In the genomic region with DNA sequence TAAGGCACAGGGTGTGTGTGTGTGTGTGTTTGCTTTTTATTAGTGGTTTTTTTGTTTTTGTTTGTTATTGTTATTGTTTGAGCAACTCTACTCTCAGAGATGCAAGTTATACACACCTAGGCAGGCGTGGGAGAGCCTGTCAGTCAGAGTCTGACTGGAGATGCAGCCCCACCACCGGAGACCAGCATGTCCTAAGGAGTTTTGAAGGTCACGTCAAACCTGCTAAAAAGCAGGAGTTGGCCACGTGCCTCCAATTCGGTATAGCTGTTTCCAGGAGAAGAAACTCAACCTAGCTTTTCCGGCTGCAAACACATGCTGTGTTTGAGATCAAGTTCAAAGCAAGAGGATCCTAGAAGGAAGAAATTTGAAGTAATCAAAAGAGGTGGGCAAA, we compare ENCODE assay signal across 8 mouse cellular contexts. TPM values are rescaled to one million over a fixed set of nuclear protein-coding genes. Genes with fewer than 3 reads are reported as not detected.
DNase-seq lines count a peak whose midpoint lies in the region; ATAC-seq lines count a peak whose summit lies in the region.

No protein-coding gene starts in this region.

- peak overlapping the region; percentile 78; the same call in 1 of the 2 replicates for H3K9ac ChIP-seq in heart, embryonic 14.5 days (ENCODE audit: low read length)
- H3K9ac ChIP-seq in forebrain, embryonic 15.5 days (replicated peaks), result peak overlapping the region; percentile 80; the same call in 1 of the 2 replicates
- H3K9ac ChIP-seq in limb, embryonic 12.5 days (replicated peaks), result no peak overlapping the region

- WGBS in heart, embryonic 14.5 days, result 13% methylated on average over 6 of the region's 6 CpGs
- 6% methylated on average over 6 of the region's 6 CpGs for WGBS in forebrain, embryonic 15.5 days
- WGBS in limb, embryonic 12.5 days, result 6% methylated on average over 6 of the region's 6 CpGs

- no peaks in the 10 kb centered on the region for H3K9me3 ChIP-seq in heart, embryonic 14.5 days (ENCODE audit: control insufficient read depth, low read length)
- H3K9me3 ChIP-seq in forebrain, embryonic 15.5 days, result no peaks in the 10 kb centered on the region
- no peaks in the 10 kb centered on the region for H3K9me3 ChIP-seq in limb, embryonic 12.5 days

- no peaks in the 10 kb centered on the region for H3K36me3 ChIP-seq in heart, embryonic 14.5 days (ENCODE audit: control insufficient read depth, insufficient read depth, low read length)
- no peaks in the 10 kb centered on the region for H3K36me3 ChIP-seq in forebrain, embryonic 15.5 days
- H3K36me3 ChIP-seq in limb, embryonic 12.5 days, result no peaks in the 10 kb centered on the region

- H3K4me1 ChIP-seq in heart, embryonic 14.5 days (ENCODE audit: control insufficient read depth in 2 of 2, insufficient read depth in 2 of 2, low read length in 2 of 2), result peaks cover 11 to 12% of the 10 kb centered on the region in 2 experiments
- H3K4me1 ChIP-seq in forebrain, embryonic 15.5 days, result peaks cover 13% of the 10 kb centered on the region
- peaks cover 18% of the 10 kb centered on the region for H3K4me1 ChIP-seq in limb, embryonic 12.5 days (replicated peaks)

- no peak overlapping the region for H3K27ac ChIP-seq in heart, embryonic 14.5 days (replicated peaks in 1 of 2; ENCODE audit: control insufficient read depth in 1 of 2, insufficient read depth in 1 of 2, low read depth in 2 of 2, low read length in 2 of 2)
- no peak overlapping the region for H3K27ac ChIP-seq in forebrain, embryonic 15.5 days (replicated peaks)
- H3K27ac ChIP-seq in limb, embryonic 12.5 days, result no peak overlapping the region

- H3K4me3 ChIP-seq in heart, embryonic 14.5 days (ENCODE audit: control insufficient read depth in 1 of 2, insufficient read depth in 1 of 2, low read depth in 1 of 2, low read length in 2 of 2), result peak overlapping the region; percentile 78 to 81
- H3K4me3 ChIP-seq in forebrain, embryonic 15.5 days, result peak overlapping the region; percentile 86
- H3K4me3 ChIP-seq in limb, embryonic 12.5 days (replicated peaks), result peak overlapping the region; percentile 68

- H3K27me3 ChIP-seq in heart, embryonic 14.5 days (ENCODE audit: control insufficient read depth, insufficient read depth, low read length), result peaks cover 18% of the 10 kb centered on the region; the same call in 1 of the 2 replicates
- 0 out of 2 replicates have a peak, but pooled peaks cover 2% of the 10 kb centered on the region for H3K27me3 ChIP-seq in forebrain, embryonic 15.5 days
- peaks cover 44% of the 10 kb centered on the region for H3K27me3 ChIP-seq in limb, embryonic 12.5 days

- no peak for DNase-seq in heart, adult 9 months (ENCODE audit: low spot score in 2 of 2)
- DNase-seq in cerebellum, adult 11-12 months, result peak; percentile 54
- no peak for DNase-seq in spleen, adult 18-20 months
- no peak for DNase-seq in gastrocnemius, postnatal 4 days (ENCODE audit: low spot score in 2 of 2)
- DNase-seq in thymus, postnatal 4 days, result no peak

- no peak for ATAC-seq in heart, embryonic 14.5 days (ENCODE audit: insufficient number of reproducible peaks, insufficient read depth, low FRiP score, low read depth)
- ATAC-seq in forebrain, embryonic 15.5 days (replicated peaks), result no peak
- ATAC-seq in limb, embryonic 12.5 days (ENCODE audit: insufficient number of reproducible peaks, insufficient read depth, low FRiP score, low TSS enrichment, low read depth), result peak; percentile 23

- H3K4me2 ChIP-seq in heart, embryonic 14.5 days (ENCODE audit: low read length), result peak overlapping the region; percentile 97
- H3K4me2 ChIP-seq in forebrain, embryonic 15.5 days (replicated peaks), result peak overlapping the region; percentile 82
- peak overlapping the region; percentile 97 for H3K4me2 ChIP-seq in limb, embryonic 12.5 days

RNA-seq across cellular contexts. Expression of gene Cacnb4, which starts 0.3 kb away (rescaled TPM):
- 0.43 and 0.49 TPM in 2 replicates for polyA plus RNA-seq in heart, embryonic 14.5 days (2014; fragmentation: Nextera tagmentation; extraction: Ambion mirVana)
- 12.5 and 12.7 TPM in 2 replicates for polyA plus RNA-seq in forebrain, embryonic 15.5 days (2015; fragmentation: Nextera tagmentation; extraction: Ambion mirVana)
- polyA plus RNA-seq in limb, embryonic 12.5 days (2016; fragmentation: Nextera tagmentation; extraction: Ambion mirVana), result 0.50 and 0.88 TPM in 2 replicates
- total RNA-seq in gastrocnemius, postnatal 4 days (2021), result under 1 TPM; 0.31 to 0.32 TPM
